Mouse (Mus musculus) intestine, postnatal 0 days (tissue): ENCODE data around the gene Fam126a. TPM values are rescaled to one million over a fixed set of nuclear protein-coding genes. Genes with fewer than 3 reads are reported as not detected.
"Not testable (repeated sequence)": the region's sequence is repeated elsewhere in the genome, so short reads cannot be mapped to it uniquely, and the experiment has no call there.

Source experiments
- ATAC-seq: fragments of 200-750 bp; cut with Nextera tagmentation; 2 replicates; pipeline ENCODE4 v1.8.0; 2017; ENCODE audit warnings: mild to moderate bottlenecking, moderate TSS enrichment, moderate library complexity
- H3K27ac ChIP-seq: fragments of 300-500 bp; sonication (generic); 2 replicates; pipeline ENCODE4 v1.5.1; 2014; ENCODE audit warnings: mild to moderate bottlenecking, low read depth, low read length, moderate library complexity
- H3K27me3 ChIP-seq: fragments of 300-500 bp; sonication (generic); replicated peaks from 2 replicates; pipeline ENCODE4 v1.6.1; 2014; ENCODE audit warnings: low read length, mixed read lengths; ENCODE audit not compliant: control insufficient read depth, insufficient read depth
- H3K36me3 ChIP-seq: fragments of 300-500 bp; sonication (generic); 2 replicates; pipeline ENCODE4 v1.6.1; 2014; ENCODE audit warnings: mild to moderate bottlenecking, moderate library complexity; ENCODE audit not compliant: control insufficient read depth, insufficient read depth
- H3K4me1 ChIP-seq: fragments of 300-500 bp; sonication (generic); replicated peaks from 2 replicates; pipeline ENCODE4 v1.6.1; 2014; ENCODE audit warnings: antibody characterized with exemption, low read length, mixed read lengths; ENCODE audit not compliant: control insufficient read depth, insufficient read depth
- H3K4me2 ChIP-seq: fragments of 300-500 bp; sonication (generic); replicated peaks from 2 replicates; pipeline ENCODE4 v1.6.1; 2014; ENCODE audit warnings: low read depth, mild to moderate bottlenecking, moderate library complexity
- H3K4me3 ChIP-seq: fragments of 300-500 bp; sonication (generic); 2 replicates; pipeline ENCODE4 v1.5.1; 2014; ENCODE audit warnings: low read depth, low read length
- H3K9ac ChIP-seq: fragments of 300-500 bp; sonication (generic); 2 replicates; pipeline ENCODE4 v1.6.1; 2014; ENCODE audit warnings: mild to moderate bottlenecking, low read depth, low read length
- H3K9me3 ChIP-seq: fragments of 300-500 bp; sonication (generic); 2 replicates; pipeline ENCODE4 v1.6.1; 2016; ENCODE audit warnings: mixed run types; ENCODE audit not compliant: control insufficient read depth
- CTCF ChIP-seq: sonication (generic); IDR thresholded peaks from 2 replicates; pipeline ENCODE4 v1.5.1; 2016; ENCODE audit warnings: low read depth, mild to moderate bottlenecking, control low read depth, antibody characterized with exemption, moderate library complexity
- WGBS: fragments of 180-500 bp; shearing (Covaris S2); extraction: QIAGEN DNeasy Blood & Tissue Kit; methylation state at CpG from one replicate; pipeline ENCODE4 v1.1.7; 2014; 5-methylcytosine and 5-hydroxymethylcytosine counted together
- polyA plus RNA-seq: library from polyadenylated mRNA; unstranded; fragments of >200 nt; fragmentation: Nextera tagmentation; extraction: Ambion mirVana; gene quantifications from 2 replicates; pipeline ENCODE4 v1.2.1, GENCODE M21; 2015

The Fam126a gene
- polyA plus RNA-seq, 1 experiment from 2014 or later, result 5.0 TPM

- 41% methylated on average over 10 of the region's 10 CpGs for WGBS
- Histone ChIP-seq H3K4me1 (no peaks in the 10 kb centered on the region), H3K27me3 (no peaks in the 10 kb centered on the region), H3K36me3 (no peaks in the 10 kb centered on the region), H3K27ac (no peak overlapping the region), H3K4me3 (no peak overlapping the region), H3K9ac (no peak overlapping the region), H3K9me3 (no peaks in the 10 kb centered on the region), H3K4me2 (no peak overlapping the region)
- ATAC-seq, result no peak
- peak; percentile 74 for TF ChIP-seq CTCF
Observed at GRCm38 (mm10) chr5:23890734-23891133, 139.8 kb downstream of the Fam126a start.

- no peaks in the 10 kb centered on the region for H3K36me3 ChIP-seq
- no peaks in the 10 kb centered on the region for H3K27me3 ChIP-seq
- WGBS, result 84% methylated on average over 4 of the region's 4 CpGs
- no peak overlapping the region for H3K27ac ChIP-seq
- H3K4me1 ChIP-seq, result no peaks in the 10 kb centered on the region
- TF ChIP-seq CTCF, result peak; percentile 18; the same call in 1 of the 2 replicates
- no peaks in the 10 kb centered on the region for H3K9me3 ChIP-seq
- H3K4me2 ChIP-seq, result no peak overlapping the region
- ATAC-seq, result no peak
- no peak overlapping the region for H3K4me3 ChIP-seq
- H3K9ac ChIP-seq, result no peak overlapping the region
Observed at GRCm38 (mm10) chr5:23889461-23889860, 141.0 kb downstream of the Fam126a start.

- ATAC-seq, result no peak
- Histone ChIP-seq H3K4me1 (no peaks in the 10 kb centered on the region), H3K36me3 (no peaks in the 10 kb centered on the region), H3K9me3 (no peaks in the 10 kb centered on the region), H3K27me3 (no peaks in the 10 kb centered on the region), H3K4me3 (no peak overlapping the region), H3K9ac (no peak overlapping the region), H3K4me2 (no peak overlapping the region), H3K27ac (no peak overlapping the region)
- 59% methylated on average over 3 of the region's 3 CpGs for WGBS
- TF ChIP-seq CTCF, result no peak
Observed at GRCm38 (mm10) chr5:23887111-23887510, 143.4 kb downstream of the Fam126a start.

- Histone ChIP-seq H3K9ac (no peak overlapping the region), H3K27ac (no peak overlapping the region; the same call in 1 of the 2 replicates), H3K4me2 (0 out of 2 replicates have a peak overlapping the region, but pooled peaks have one; percentile 27), H3K36me3 (no peaks in the 10 kb centered on the region), H3K9me3 (no peaks in the 10 kb centered on the region), H3K4me3 (no peak overlapping the region), H3K4me1 (no peaks in the 10 kb centered on the region), H3K27me3 (no peaks in the 10 kb centered on the region)
- no peak for TF ChIP-seq CTCF
- WGBS, result 33% methylated on average over 5 of the region's 5 CpGs
- peak; percentile 69 for ATAC-seq
Observed at GRCm38 (mm10) chr5:23874457-23874856, 156.0 kb downstream of the Fam126a start.

- Histone ChIP-seq H3K4me3 (no peak overlapping the region), H3K4me2 (no peak overlapping the region), H3K27ac (no peak overlapping the region), H3K36me3 (no peaks in the 10 kb centered on the region), H3K9me3 (no peaks in the 10 kb centered on the region), H3K9ac (no peak overlapping the region), H3K27me3 (no peaks in the 10 kb centered on the region), H3K4me1 (no peaks in the 10 kb centered on the region)
- 70% methylated on average over 6 of the region's 6 CpGs for WGBS
- no peak for ATAC-seq
- TF ChIP-seq CTCF, result no peak
Observed at GRCm38 (mm10) chr5:23872586-23872985, 157.9 kb downstream of the Fam126a start.

GRCm38 (mm10) chr5:23871323-23871722 is 159.2 kb downstream of the Fam126a start:
- H3K9me3 ChIP-seq, H3K4me2 ChIP-seq, H3K27me3 ChIP-seq, H3K4me3 ChIP-seq, H3K27ac ChIP-seq, ATAC-seq, H3K36me3 ChIP-seq, H3K9ac ChIP-seq, H3K4me1 ChIP-seq: not testable (repeated sequence)
- WGBS, result 63% methylated on average over 2 of the region's 2 CpGs

GRCm38 (mm10) chr5:23865941-23866340 is 164.5 kb downstream of the Fam126a start:
- no peaks in the 10 kb centered on the region for H3K9me3 ChIP-seq
- TF ChIP-seq CTCF, result no peak
- no peak for ATAC-seq
- H3K27ac ChIP-seq, result no peak overlapping the region
- no peak overlapping the region for H3K4me3 ChIP-seq
- H3K4me1 ChIP-seq, result no peaks in the 10 kb centered on the region
- no peaks in the 10 kb centered on the region for H3K27me3 ChIP-seq
- H3K9ac ChIP-seq, result no peak overlapping the region
- WGBS, result 89% methylated on average over 5 of the region's 5 CpGs
- no peaks in the 10 kb centered on the region for H3K36me3 ChIP-seq
- no peak overlapping the region for H3K4me2 ChIP-seq

Other genes starting within 250 kb of the Fam126a start
- gene Pus7, start 247.0 kb downstream of the Fam126a start, polyA plus RNA-seq, result 5.8 and 6.1 TPM in 2 replicates
- gene Rint1, start 243.0 kb downstream of the Fam126a start, polyA plus RNA-seq, result 12.4 and 14.7 TPM in 2 replicates
- gene Tomm7, start 186.5 kb downstream of the Fam126a start, polyA plus RNA-seq, result 111 and 118 TPM in 2 replicates
- gene Klhl7, start 69.9 kb upstream of the Fam126a start, polyA plus RNA-seq, result 14.8 and 15.1 TPM in 2 replicates
- gene Nupl2, start 134.3 kb upstream of the Fam126a start, polyA plus RNA-seq, result 4.7 and 6.6 TPM in 2 replicates